Mouse (Mus musculus) limb, embryonic 14.5 days (tissue): ENCODE data around the gene Trmt44. TPM values are rescaled to one million over a fixed set of nuclear protein-coding genes. Genes with fewer than 3 reads are reported as not detected.
A peak's percentile ranks its signal among the peaks of the same experiment; 100 is the strongest.

Source experiments
- ATAC-seq: fragments of 200-750 bp; cut with Nextera tagmentation; 2 replicates; pipeline ENCODE4 v1.8.0; 2017; ENCODE audit warnings: low read depth, moderate number of reproducible peaks, moderate TSS enrichment; ENCODE audit not compliant: low FRiP score
- DNase-seq: peaks from one replicate; pipeline ENCODE4 v3.0.0-alpha.2; 2015; ENCODE audit warnings: low spot score
- H3K27ac ChIP-seq: fragments of 300-500 bp; sonication (generic); replicated peaks from 2 replicates; pipeline ENCODE4 v1.5.1; 2014; ENCODE audit warnings: low read depth, mild to moderate bottlenecking, low read length, moderate library complexity, mixed read lengths
- H3K27me3 ChIP-seq: fragments of 300-500 bp; sonication (generic); 2 replicates; pipeline ENCODE4 v1.6.1; 2014; ENCODE audit warnings: low read length, mixed read lengths; ENCODE audit not compliant: control insufficient read depth, insufficient read depth
- H3K36me3 ChIP-seq: fragments of 300-500 bp; sonication (generic); 2 replicates; pipeline ENCODE4 v1.6.1; 2014; ENCODE audit warnings: mild to moderate bottlenecking, low read length, moderate library complexity, mixed read lengths; ENCODE audit not compliant: control insufficient read depth, insufficient read depth
- H3K4me1 ChIP-seq: fragments of 300-500 bp; sonication (generic); 2 replicates; pipeline ENCODE4 v1.6.1; 2014; ENCODE audit warnings: antibody characterized with exemption, low read length, mixed read lengths; ENCODE audit not compliant: control insufficient read depth, insufficient read depth
- H3K4me2 ChIP-seq: fragments of 300-500 bp; sonication (generic); replicated peaks from 2 replicates; pipeline ENCODE4 v1.6.1; 2014; ENCODE audit warnings: low read depth, mild to moderate bottlenecking, low read length, moderate library complexity; ENCODE audit not compliant: severe bottlenecking
- H3K4me3 ChIP-seq: fragments of 300-500 bp; sonication (generic); replicated peaks from 2 replicates; pipeline ENCODE4 v1.5.1; 2014; ENCODE audit warnings: low read length
- H3K9ac ChIP-seq: fragments of 300-500 bp; sonication (generic); 2 replicates; pipeline ENCODE4 v1.6.1; 2014; ENCODE audit warnings: mild to moderate bottlenecking, low read depth, low read length, moderate library complexity; ENCODE audit not compliant: severe bottlenecking
- H3K9me3 ChIP-seq: fragments of 300-500 bp; sonication (generic); 2 replicates; pipeline ENCODE4 v1.6.1; 2016; ENCODE audit warnings: low read length; ENCODE audit not compliant: control insufficient read depth
- POLR2A ChIP-seq: fragments of 200-500 bp; IDR thresholded peaks from 2 replicates; pipeline ENCODE4 v1.8.0; 2012; ENCODE audit warnings: inconsistent platforms, mild to moderate bottlenecking, moderate library complexity, borderline replicate concordance; ENCODE audit not compliant: insufficient read depth, insufficient read length; ENCODE audit errors: extremely low read depth
- WGBS: fragments of 180-500 bp; shearing (Covaris S2); extraction: QIAGEN DNeasy Blood & Tissue Kit; methylation state at CpG from one replicate; pipeline ENCODE4 v1.1.7; 2014; 5-methylcytosine and 5-hydroxymethylcytosine counted together
- polyA plus RNA-seq, 2 experiments: library from polyadenylated mRNA; depleted of rRNA in 1 of 2; stranded (reverse) in 1 of 2; unstranded in 1 of 2; fragments of >200 nt; fragmentation: Nextera tagmentation in 1 of 2; extraction: Ambion mirVana in 1 of 2; gene quantifications; 2 replicates each; pipeline versions ENCODE4 v1.2.1 to v1.2.3; 2012 to 2014

Gene Trmt44
- polyA plus RNA-seq, 2 experiments: 7.6 to 8.3 TPM

GRCm38 (mm10) chr5:35607784-35608183 is 32.9 kb upstream of the Trmt44 start:
- DNase-seq (no peak), ATAC-seq (no peak)
- H3K9me3 ChIP-seq: no peaks in the 10 kb centered on the region
- TF ChIP-seq POLR2A: no peak
- H3K27me3 ChIP-seq: no peaks in the 10 kb centered on the region
- no peak overlapping the region for H3K4me2 ChIP-seq
- peaks cover 32% of the 10 kb centered on the region for H3K4me1 ChIP-seq
- H3K4me3 ChIP-seq: no peak overlapping the region
- no peak overlapping the region for H3K9ac ChIP-seq
- peak overlapping the region; percentile 77; the same call in 1 of the 2 replicates for H3K27ac ChIP-seq
- peaks cover 17% of the 10 kb centered on the region for H3K36me3 ChIP-seq
- WGBS: 76% methylated on average over 6 of the region's 7 CpGs

- ATAC-seq: no peak
- Histone ChIP-seq H3K4me3 (no peak overlapping the region), H3K9me3 (no peaks in the 10 kb centered on the region), H3K36me3 (peaks cover 25% of the 10 kb centered on the region), H3K4me1 (peaks cover 32% of the 10 kb centered on the region), H3K9ac (no peak overlapping the region), H3K27ac (no peak overlapping the region), H3K4me2 (no peak overlapping the region), H3K27me3 (no peaks in the 10 kb centered on the region)
- no peak for DNase-seq
- 74% methylated on average over 7 of the region's 7 CpGs for WGBS
- TF ChIP-seq POLR2A: no peak
Observed at GRCm38 (mm10) chr5:35606800-35607199, 31.9 kb upstream of the Trmt44 start.

- H3K9ac ChIP-seq: no peak overlapping the region
Observed at GRCm38 (mm10) chr5:35605355-35605754, 30.5 kb upstream of the Trmt44 start.

GRCm38 (mm10) chr5:35601526-35601925 is 26.7 kb upstream of the Trmt44 start:
- peaks cover 48% of the 10 kb centered on the region for H3K36me3 ChIP-seq
- no peaks in the 10 kb centered on the region for H3K27me3 ChIP-seq
- no peak overlapping the region for H3K4me2 ChIP-seq
- no peaks in the 10 kb centered on the region for H3K4me1 ChIP-seq
- H3K9me3 ChIP-seq: no peaks in the 10 kb centered on the region
- DNase-seq: no peak
- 94% methylated on average over 8 of the region's 8 CpGs for WGBS
- H3K4me3 ChIP-seq: no peak overlapping the region
- no peak overlapping the region for H3K9ac ChIP-seq
- H3K27ac ChIP-seq: no peak overlapping the region
- no peak for ATAC-seq
- no peak for TF ChIP-seq POLR2A

More at GRCm38 (mm10) chr5:35605355-35605754, 30.5 kb upstream of the Trmt44 start:
- ATAC-seq: no peak
- Histone ChIP-seq H3K36me3 (peaks cover 38% of the 10 kb centered on the region), H3K27me3 (no peaks in the 10 kb centered on the region), H3K4me1 (peaks cover 26% of the 10 kb centered on the region), H3K27ac (no peak overlapping the region), H3K9me3 (no peaks in the 10 kb centered on the region), H3K4me2 (no peak overlapping the region), H3K4me3 (no peak overlapping the region)
- TF ChIP-seq POLR2A: no peak
- no peak for DNase-seq
- WGBS: 86% methylated on average over 7 of the region's 7 CpGs

- Histone ChIP-seq H3K27ac (no peak overlapping the region), H3K4me2 (no peak overlapping the region), H3K27me3 (no peaks in the 10 kb centered on the region), H3K9me3 (no peaks in the 10 kb centered on the region), H3K4me1 (no peaks in the 10 kb centered on the region), H3K4me3 (no peak overlapping the region), H3K9ac (no peak overlapping the region), H3K36me3 (peaks cover 50% of the 10 kb centered on the region)
- TF ChIP-seq POLR2A: no peak
- 83% methylated on average over 10 of the region's 11 CpGs for WGBS
- DNase-seq (no peak), ATAC-seq (no peak)
Observed at GRCm38 (mm10) chr5:35600233-35600632, 25.4 kb upstream of the Trmt44 start.
